Mouse (Mus musculus) activated CD4-positive, CD25-positive, alpha-beta regulatory T cell, adult 4 months (primary cell): ENCODE measurements around the gene Vmn2r78. TPM values are rescaled to one million over a fixed set of nuclear protein-coding genes. Genes with fewer than 3 reads are reported as not detected.
"Not testable (repeated sequence)": the region's sequence is repeated elsewhere in the genome, so short reads cannot be mapped to it uniquely, and the experiment has no call there.

Experiments used
- ATAC-seq: one replicate; pipeline ENCODE4 v1.8.0; 2017
- polyA plus RNA-seq, 2 experiments: library from polyadenylated mRNA; unstranded; fragments of 100-300 nt; shearing (Covaris generic); gene quantifications; one replicate each; pipeline ENCODE4 v1.2.1; 2017

The Vmn2r78 gene
- not detected for polyA plus RNA-seq

DNA sequence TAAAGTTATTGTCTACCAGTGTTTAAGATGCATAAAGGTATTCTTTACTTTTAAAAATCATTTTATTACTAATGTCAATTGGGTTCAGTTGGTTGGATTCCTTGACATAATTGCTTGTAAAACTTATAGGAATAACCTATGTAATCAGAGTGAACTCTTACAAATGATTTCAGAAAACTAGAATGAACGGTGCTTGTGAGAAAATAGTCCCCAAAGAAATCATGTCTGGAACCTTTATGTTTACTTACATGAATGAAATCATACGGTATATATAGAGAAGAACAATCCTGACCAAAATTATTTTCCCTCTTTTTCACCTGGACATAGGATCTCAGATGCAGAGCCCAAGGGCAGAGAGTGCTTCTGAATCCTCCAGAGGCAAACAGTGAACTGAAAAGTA is at the start of gene Vmn2r78:
Vmn2r78 (plus strand) TSS at position 301 of the 400 bp plus-strand sequence.
- ATAC-seq, result not testable (repeated sequence)

DNA sequence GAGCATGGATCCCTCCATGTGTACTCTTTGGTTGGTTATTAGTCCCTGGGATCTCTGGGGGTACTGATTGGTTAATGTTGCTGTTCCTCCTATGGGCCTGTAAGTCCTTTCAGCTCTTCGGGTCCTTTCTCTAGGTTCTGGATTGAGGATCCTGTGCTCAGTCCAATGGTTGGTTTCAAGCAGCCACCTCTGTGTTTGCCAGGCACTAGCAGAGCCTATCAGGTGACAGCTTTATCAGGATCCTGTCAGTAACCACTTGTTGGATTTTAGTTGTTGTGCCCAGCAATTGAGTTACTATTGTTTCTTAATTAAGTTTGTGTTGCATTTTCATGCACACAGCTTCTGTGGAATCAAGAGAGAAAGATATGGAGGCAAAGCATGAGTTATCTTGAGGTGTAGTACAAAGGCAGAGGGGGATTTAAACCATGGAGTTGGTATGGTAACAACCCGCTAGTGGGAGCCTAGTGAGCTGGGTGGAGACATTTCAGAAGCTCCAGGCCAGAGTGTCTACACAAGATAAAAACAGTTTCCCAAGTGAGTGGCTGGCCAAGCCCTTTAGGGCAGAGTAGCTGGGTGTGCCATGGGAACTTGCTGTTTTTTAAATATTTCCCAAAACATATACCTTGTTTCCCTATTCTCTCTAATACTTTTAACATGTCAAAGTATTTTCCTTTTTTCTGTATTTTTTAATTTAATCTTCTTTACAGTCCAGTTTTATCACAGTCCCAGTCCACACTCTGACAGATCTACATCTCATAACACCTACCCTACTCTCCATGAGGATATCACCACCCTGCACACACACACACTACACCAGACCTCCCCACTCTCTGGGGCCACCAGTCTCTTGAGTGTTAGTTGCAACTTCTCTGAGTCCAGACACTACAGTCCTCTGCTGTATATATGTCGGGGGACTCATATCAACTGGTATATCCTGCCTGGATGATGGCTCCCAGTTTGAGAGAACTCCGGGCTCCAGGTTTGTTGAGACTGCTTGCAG is 25.1 kb upstream of the Vmn2r78 start:
- no peak for ATAC-seq

- no peak for ATAC-seq
Observed at GRCm38 (mm10) chr7:86937288-86937687, 22.4 kb downstream of the Vmn2r78 start.

DNA sequence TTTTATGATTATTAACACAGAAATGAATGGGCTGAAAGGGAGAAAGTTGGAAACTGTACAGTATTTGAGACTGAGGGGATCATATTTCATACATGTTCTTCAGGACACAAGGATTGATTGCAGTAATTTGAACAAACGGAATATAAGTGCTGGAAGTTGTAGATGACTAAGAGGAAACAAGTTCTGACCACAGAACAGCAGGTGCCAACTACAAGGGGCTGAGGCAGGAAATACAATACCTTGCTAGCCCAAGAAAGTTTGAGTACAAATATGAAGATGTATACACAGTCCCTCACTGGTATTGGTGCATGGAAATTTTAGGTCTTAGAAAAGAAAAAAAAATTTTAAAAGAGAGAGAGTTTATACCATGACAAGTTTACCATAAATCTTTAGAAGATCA is 79.8 kb downstream of the Vmn2r78 start:
- no peak for ATAC-seq

GRCm38 (mm10) chr7:86995815-86996214 is 80.9 kb downstream of the Vmn2r78 start, which contains the start of gene Vmn2r79:
TSS of gene Vmn2r79 (plus strand) at chr7:86996115.
- not testable (repeated sequence) for ATAC-seq

Other genes with a start within 250 kb of the Vmn2r78 start
- gene Olfr292, start 226.8 kb upstream of the Vmn2r78 start, polyA plus RNA-seq, result not detected
- not detected for gene Folh1, start 139.2 kb upstream of the Vmn2r78 start, polyA plus RNA-seq
- gene Vmn2r77, start 120.1 kb upstream of the Vmn2r78 start, polyA plus RNA-seq, result under 1 TPM in 1 of 2 experiments, not detected in 1; 0.09 TPM
- gene Vmn2r79, start 81.0 kb downstream of the Vmn2r78 start, polyA plus RNA-seq, result not detected